Mouse (Mus musculus): ENCODE measurements at regions not wholly inside any gene's neighbourhood (a gene's known extent, or its start where the extent isn't known, plus 50 kb on each side); places are given as distances from the start of the nearest gene placed in this dataset.

DNA sequence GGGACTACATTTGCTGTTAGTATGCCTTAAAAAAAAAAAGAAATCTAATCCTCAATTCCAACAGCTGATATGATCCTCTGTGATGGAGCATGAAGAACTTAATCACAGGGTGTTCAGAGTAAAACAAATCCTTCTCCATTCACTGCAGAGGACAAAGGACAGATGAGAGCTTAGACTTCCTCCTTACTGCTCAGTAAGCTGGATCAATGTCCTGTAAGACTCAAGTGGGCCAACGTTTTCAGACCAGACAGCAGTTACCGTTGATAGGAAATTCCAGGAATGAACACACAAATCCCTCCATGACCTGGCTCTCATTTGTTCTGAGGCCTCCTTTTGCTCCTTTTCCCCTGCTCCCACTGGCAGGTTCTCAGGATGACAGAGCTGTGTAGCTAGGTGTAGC is 247.6 kb downstream of the 1810013L24Rik start:
- no peaks in the 10 kb centered on the region for H3K9me3 ChIP-seq (ENCODE audit: control insufficient read depth, low read length)
- peaks cover 0 to 3% of the 10 kb centered on the region in 2 experiments; a peak in 1 of 4 replicates for H3K4me1 ChIP-seq (replicated peaks; ENCODE audit: control insufficient read depth in 2 of 2, insufficient read depth in 2 of 2, low read length in 1 of 2)
- H3K4me3 ChIP-seq (ENCODE audit: insufficient read depth in 1 of 2, low read depth in 2 of 2, low read length in 2 of 2): no peak overlapping the region
- no peak overlapping the region for H3K4me2 ChIP-seq (ENCODE audit: low read depth)
- ATAC-seq (ENCODE audit: insufficient read depth): no peak
- H3K9ac ChIP-seq (replicated peaks): no peak overlapping the region
- H3K27me3 ChIP-seq (ENCODE audit: control insufficient read depth, insufficient read depth, low read length): no peaks in the 10 kb centered on the region
- TF ChIP-seq CTCF (IDR thresholded peaks at IDR 0.05; ENCODE audit: low read depth) (no peak), EP300 (IDR thresholded peaks at IDR 0.05; ENCODE audit: low read depth) (no peak)
- no peak for DNase-seq (ENCODE audit: low read depth in 3 of 3, low spot score in 3 of 3)
- 59% methylated on average over 2 of the region's 2 CpGs for WGBS (ENCODE audit: insufficient replicate concordance)
- no peaks in the 10 kb centered on the region for H3K36me3 ChIP-seq (replicated peaks; ENCODE audit: control insufficient read depth, insufficient read depth, low read depth)
- no peak overlapping the region for H3K27ac ChIP-seq

DNA sequence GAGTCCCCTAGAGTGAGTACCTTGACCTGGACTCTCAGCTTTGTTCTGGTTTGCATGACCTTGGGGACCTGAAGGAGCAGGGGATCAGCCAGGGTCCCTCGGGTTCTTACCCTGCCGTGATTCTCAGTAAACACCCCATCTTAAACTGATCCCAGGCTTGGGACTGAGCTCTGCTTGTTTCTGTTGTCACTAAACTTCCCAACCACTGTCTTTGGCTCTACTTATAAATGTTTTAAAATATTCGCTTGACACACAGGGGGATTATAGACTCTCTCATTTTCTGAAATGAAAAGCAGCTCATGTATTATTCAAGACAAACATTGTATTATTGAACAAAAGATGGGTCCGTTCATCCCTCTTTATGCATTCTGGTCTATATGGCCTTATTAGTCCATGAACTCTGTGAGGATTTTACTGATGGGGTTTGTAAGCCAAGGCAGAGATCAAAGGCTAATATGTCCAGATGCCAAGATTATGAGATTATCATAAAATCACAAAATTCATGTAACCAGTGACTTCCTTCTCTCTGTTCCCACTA is 248.6 kb downstream of the 1810013L24Rik start:
- Histone ChIP-seq H3K27me3 (ENCODE audit: control insufficient read depth, insufficient read depth, low read length) (no peaks in the 10 kb centered on the region), H3K4me2 (ENCODE audit: low read depth) (no peak overlapping the region), H3K4me1 (replicated peaks; ENCODE audit: control insufficient read depth in 2 of 2, insufficient read depth in 2 of 2, low read length in 1 of 2) (peaks cover 0 to 3% of the 10 kb centered on the region in 2 experiments; a peak in 2 of 4 replicates), H3K9me3 (ENCODE audit: control insufficient read depth, low read length) (no peaks in the 10 kb centered on the region), H3K27ac (no peak overlapping the region), H3K4me3 (ENCODE audit: insufficient read depth in 1 of 2, low read depth in 2 of 2, low read length in 2 of 2) (no peak overlapping the region), H3K36me3 (replicated peaks; ENCODE audit: control insufficient read depth, insufficient read depth, low read depth) (no peaks in the 10 kb centered on the region), H3K9ac (replicated peaks) (no peak overlapping the region)
- no peak for TF ChIP-seq EP300 (IDR thresholded peaks at IDR 0.05; ENCODE audit: low read depth)
- no peak for TF ChIP-seq CTCF (IDR thresholded peaks at IDR 0.05; ENCODE audit: low read depth)
- DNase-seq (ENCODE audit: low read depth in 3 of 3, low spot score in 3 of 3): no peak
- no peak for ATAC-seq (ENCODE audit: insufficient read depth)
- WGBS (ENCODE audit: insufficient replicate concordance): 69% methylated on average over 4 of the region's 4 CpGs

DNA sequence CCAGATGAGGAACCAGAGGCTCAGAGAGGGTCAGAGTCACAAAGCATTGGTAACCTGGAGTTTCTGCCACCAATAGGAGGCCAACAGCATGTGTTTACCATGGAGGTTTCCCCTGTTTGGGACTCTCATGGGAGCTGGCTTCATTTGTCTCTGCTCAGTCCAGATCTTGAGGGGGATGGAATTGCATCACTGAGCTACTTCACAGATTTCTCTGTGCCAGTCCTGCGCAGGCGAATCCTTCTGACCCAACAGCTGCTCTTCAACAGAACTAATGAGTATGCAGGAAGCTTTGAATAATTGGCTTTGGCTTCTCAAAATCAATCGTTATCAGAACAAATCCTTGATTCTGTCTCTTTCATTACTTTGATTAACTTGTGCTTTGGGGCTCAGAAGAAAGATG is 253.1 kb downstream of the 1810013L24Rik start:
- peaks cover 21 to 40% of the 10 kb centered on the region in 2 experiments for H3K4me1 ChIP-seq (replicated peaks; ENCODE audit: control insufficient read depth in 2 of 2, insufficient read depth in 2 of 2, low read length in 1 of 2)
- no peaks in the 10 kb centered on the region for H3K36me3 ChIP-seq (replicated peaks; ENCODE audit: control insufficient read depth, insufficient read depth, low read depth)
- 57% methylated on average over 3 of the region's 3 CpGs for WGBS (ENCODE audit: insufficient replicate concordance)
- H3K9me3 ChIP-seq (ENCODE audit: control insufficient read depth, low read length): no peaks in the 10 kb centered on the region
- ATAC-seq (ENCODE audit: insufficient read depth): no peak
- H3K4me2 ChIP-seq (ENCODE audit: low read depth): no peak overlapping the region
- DNase-seq (ENCODE audit: low read depth in 3 of 3, low spot score in 3 of 3): no peak
- H3K9ac ChIP-seq (replicated peaks): no peak overlapping the region
- no peak overlapping the region for H3K27ac ChIP-seq
- H3K27me3 ChIP-seq (ENCODE audit: control insufficient read depth, insufficient read depth, low read length): no peaks in the 10 kb centered on the region
- TF ChIP-seq CTCF (IDR thresholded peaks at IDR 0.05; ENCODE audit: low read depth) (no peak), EP300 (IDR thresholded peaks at IDR 0.05; ENCODE audit: low read depth) (no peak)
- no peak overlapping the region for H3K4me3 ChIP-seq (ENCODE audit: insufficient read depth in 1 of 2, low read depth in 2 of 2, low read length in 2 of 2)

DNA sequence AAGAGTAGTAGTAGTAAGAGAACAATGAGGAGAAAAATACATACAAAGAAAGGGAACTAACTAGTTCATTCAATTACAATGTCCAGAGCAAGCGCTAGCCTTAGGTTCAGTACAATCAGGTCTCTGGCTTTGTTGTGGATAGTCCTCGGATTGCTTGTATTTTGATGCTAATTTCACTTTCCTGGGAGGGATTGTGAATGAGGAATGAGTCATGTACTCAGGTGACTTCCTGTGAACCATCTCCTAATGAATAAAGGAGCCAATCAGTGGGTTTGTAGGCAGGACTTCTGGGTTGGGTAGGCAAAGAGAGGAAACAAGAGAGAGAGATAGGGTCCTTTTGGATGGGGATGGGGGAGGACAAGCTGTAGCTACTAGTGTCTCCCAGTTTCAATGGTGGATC is 253.8 kb downstream of the 1810013L24Rik start:
- Histone ChIP-seq H3K4me3 (ENCODE audit: insufficient read depth in 1 of 2, low read depth in 2 of 2, low read length in 2 of 2) (no peak overlapping the region), H3K27ac (peak overlapping the region; percentile 73), H3K27me3 (ENCODE audit: control insufficient read depth, insufficient read depth, low read length) (no peaks in the 10 kb centered on the region), H3K4me1 (replicated peaks; ENCODE audit: control insufficient read depth in 2 of 2, insufficient read depth in 2 of 2, low read length in 1 of 2) (peaks cover 21 to 43% of the 10 kb centered on the region in 2 experiments), H3K9ac (replicated peaks) (no peak overlapping the region), H3K36me3 (replicated peaks; ENCODE audit: control insufficient read depth, insufficient read depth, low read depth) (no peaks in the 10 kb centered on the region), H3K4me2 (ENCODE audit: low read depth) (no peak overlapping the region), H3K9me3 (ENCODE audit: control insufficient read depth, low read length) (no peaks in the 10 kb centered on the region)
- WGBS (ENCODE audit: insufficient replicate concordance): 67% methylated on average over 2 of the region's 2 CpGs
- ATAC-seq (ENCODE audit: insufficient read depth) (no peak), DNase-seq (ENCODE audit: low read depth in 3 of 3, low spot score in 3 of 3) (no peak)
- no peak for TF ChIP-seq EP300 (IDR thresholded peaks at IDR 0.05; ENCODE audit: low read depth)
- TF ChIP-seq CTCF (IDR thresholded peaks at IDR 0.05; ENCODE audit: low read depth): no peak

DNA sequence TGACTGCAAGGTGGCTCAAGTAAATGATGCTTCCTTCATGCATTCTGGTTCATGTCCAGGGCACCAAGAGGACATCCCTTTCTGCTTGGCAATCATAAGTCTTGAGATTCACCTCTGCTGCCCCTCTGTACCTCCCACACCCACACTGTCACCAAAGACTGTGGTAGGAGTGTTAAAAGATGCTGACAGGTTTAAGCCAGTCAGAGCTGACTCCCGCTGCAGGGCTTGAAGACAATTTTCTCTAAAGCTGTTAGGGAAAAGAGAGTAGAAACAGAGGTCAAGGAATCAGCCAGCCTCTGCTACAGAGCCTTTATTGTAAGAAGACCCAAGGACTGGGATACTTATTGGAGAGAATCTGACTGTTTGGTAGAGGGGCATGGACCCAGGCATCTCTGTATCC is 254.7 kb downstream of the 1810013L24Rik start:
- ATAC-seq (ENCODE audit: insufficient read depth) (no peak), DNase-seq (ENCODE audit: low read depth in 3 of 3, low spot score in 3 of 3) (no peak)
- no peaks in the 10 kb centered on the region for H3K36me3 ChIP-seq (replicated peaks; ENCODE audit: control insufficient read depth, insufficient read depth, low read depth)
- H3K27ac ChIP-seq: peak overlapping the region; percentile 73
- 61% methylated on average over 1 of the region's 1 CpGs for WGBS (ENCODE audit: insufficient replicate concordance)
- peak overlapping the region; percentile 22; the same call in 1 of the 2 replicates for H3K4me2 ChIP-seq (ENCODE audit: low read depth)
- peak overlapping the region; percentile 28; the same call in 1 of the 2 replicates for H3K9ac ChIP-seq (replicated peaks)
- peaks cover 21 to 43% of the 10 kb centered on the region in 2 experiments for H3K4me1 ChIP-seq (replicated peaks; ENCODE audit: control insufficient read depth in 2 of 2, insufficient read depth in 2 of 2, low read length in 1 of 2)
- H3K9me3 ChIP-seq (ENCODE audit: control insufficient read depth, low read length): no peaks in the 10 kb centered on the region
- H3K4me3 ChIP-seq (ENCODE audit: insufficient read depth in 1 of 2, low read depth in 2 of 2, low read length in 2 of 2): no peak overlapping the region
- H3K27me3 ChIP-seq (ENCODE audit: control insufficient read depth, insufficient read depth, low read length): no peaks in the 10 kb centered on the region
- TF ChIP-seq EP300 (IDR thresholded peaks at IDR 0.05; ENCODE audit: low read depth): no peak
- TF ChIP-seq CTCF (IDR thresholded peaks at IDR 0.05; ENCODE audit: low read depth): no peak

All from liver, embryonic 14.5 days (tissue).